Mouse (Mus musculus): ENCODE results near the gene I830077J02Rik. TPM values are rescaled to one million over a fixed set of nuclear protein-coding genes. Genes with fewer than 3 reads are reported as not detected.

I830077J02Rik gene
- total RNA-seq (2018; cell fraction: chromatin; rRNA removed), result 10 to 100 TPM in 19 of 26 experiments, 1 to 10 TPM in 7; 2.8 to 56.4 (median 19.7) TPM
- 10 to 100 TPM in 21 of 26 experiments, 1 to 10 TPM in 5; 8.0 to 36.7 (median 16.7) TPM for total RNA-seq (2018; cell fraction: cytosol; rRNA removed)
- total RNA-seq (2018; cell fraction: nucleus; rRNA removed), result 10 to 100 TPM in 23 of 26 experiments, 1 to 10 TPM in 3; 6.3 to 60.0 (median 23.8) TPM
- 5.4 to 14.3 TPM (median 11.3 TPM) in 3 replicates for polyA plus RNA-seq (2018)

DNA sequence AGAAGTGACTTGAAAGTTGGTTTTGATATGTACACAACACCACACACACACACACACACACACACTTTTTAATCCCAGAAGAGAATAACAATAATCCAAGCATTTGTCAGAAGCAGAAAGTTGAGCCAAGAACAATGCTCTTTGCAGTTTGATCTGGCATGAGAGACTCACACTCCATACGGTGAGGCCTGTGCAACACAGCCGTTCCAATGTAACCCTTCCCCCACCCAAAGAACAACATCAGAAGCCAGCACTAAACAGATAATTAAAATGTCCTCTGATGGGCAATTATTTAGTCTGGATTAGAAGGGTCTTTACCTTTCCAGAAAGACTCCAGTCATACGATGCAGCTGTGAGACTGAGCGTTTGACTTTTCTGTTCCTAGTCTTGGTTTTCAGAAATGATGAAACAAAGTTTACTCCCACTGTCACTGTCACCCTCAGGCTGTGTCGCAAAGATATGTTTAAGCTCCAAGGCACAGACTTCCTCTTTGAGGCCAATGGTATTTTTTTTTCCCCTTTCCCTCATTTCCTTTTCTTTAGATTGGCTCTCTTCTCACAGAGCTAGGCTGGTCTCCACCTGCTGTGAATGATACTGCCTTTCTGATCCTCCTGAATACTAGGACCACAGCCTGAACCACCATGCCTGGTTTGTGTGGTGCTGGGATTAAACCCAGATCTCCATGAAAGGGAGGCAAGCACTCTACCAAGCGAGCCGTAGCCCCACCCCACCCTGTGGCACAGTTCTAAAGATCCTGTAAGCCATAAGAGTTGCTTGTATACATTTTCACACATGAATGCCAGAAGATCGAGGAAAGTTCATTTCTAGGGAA lies at the start of gene I830077J02Rik:
Gene I830077J02Rik (minus strand): TSS at position 425 of the 832 bp plus-strand sequence.
- Histone ChIP-seq H3K36me3 (ENCODE audit: inconsistent target) (no peaks in the 10 kb centered on the region), H3K27ac (peak within 1 kb of the TSS; percentile 70), H3K79me2 (ENCODE audit: inconsistent target) (peaks cover 36% of the 10 kb centered on the region; the same call in 1 of the 2 replicates), H3K4me3 (ENCODE audit: inconsistent target) (peak within 1 kb of the TSS; percentile 35)
- WGBS (ENCODE audit: missing documents), result 12% methylated on average over 8 of the region's 8 CpGs

- H3K36me3 ChIP-seq (ENCODE audit: inconsistent target), result 0 out of 2 replicates have a peak, but pooled peaks cover 2% of the 10 kb centered on the region
- no peak overlapping the region for H3K27ac ChIP-seq
- H3K4me3 ChIP-seq (ENCODE audit: inconsistent target), result no peak overlapping the region
- WGBS (ENCODE audit: missing documents), result 47% methylated on average over 2 of the region's 2 CpGs
- no peaks in the 10 kb centered on the region for H3K79me2 ChIP-seq (ENCODE audit: inconsistent target)
These were observed 41.7 kb upstream of the I830077J02Rik start for GRCm38 (mm10) chr3:105974174-105974573.

DNA sequence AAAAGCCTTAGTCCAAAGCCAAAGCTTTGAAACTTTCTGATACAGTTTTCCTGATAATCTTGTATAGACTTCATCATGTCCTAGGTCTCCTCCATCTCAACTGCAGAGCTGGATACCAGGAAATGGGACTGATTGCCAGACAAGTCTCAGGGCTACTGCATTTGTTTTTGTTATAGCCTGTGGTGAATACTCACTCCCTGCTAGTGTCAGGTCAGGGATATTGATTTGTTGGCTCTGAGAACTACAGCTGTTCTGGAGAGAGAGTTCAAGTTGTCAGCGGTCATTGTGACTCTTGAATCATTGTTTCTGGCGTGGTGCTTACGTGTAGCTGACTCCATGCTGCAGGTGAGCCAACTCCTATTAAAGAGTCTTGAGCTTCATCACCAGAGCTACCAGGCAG lies 40.9 kb upstream of the I830077J02Rik start, which contains the start of gene Ovgp1:
Gene Ovgp1 (plus strand): TSS at position 301 of the 400 bp plus-strand sequence.
- Histone ChIP-seq H3K36me3 (ENCODE audit: inconsistent target) (peaks cover 9% of the 10 kb centered on the region; the same call in 1 of the 2 replicates), H3K4me3 (ENCODE audit: inconsistent target) (no peak within 1 kb of the TSS), H3K27ac (no peak within 1 kb of the TSS), H3K79me2 (ENCODE audit: inconsistent target) (no peaks in the 10 kb centered on the region)
- WGBS (ENCODE audit: missing documents), result 96% methylated on average over 3 of the region's 3 CpGs

- H3K4me3 ChIP-seq (ENCODE audit: inconsistent target), result no peak overlapping the region
- no peak overlapping the region for H3K27ac ChIP-seq
- WGBS (ENCODE audit: missing documents), result 93% methylated on average over 5 of the region's 5 CpGs
- H3K36me3 ChIP-seq (ENCODE audit: inconsistent target), result peaks cover 18% of the 10 kb centered on the region; the same call in 1 of the 2 replicates
- no peaks in the 10 kb centered on the region for H3K79me2 ChIP-seq (ENCODE audit: inconsistent target)
These were observed 39.5 kb upstream of the I830077J02Rik start for GRCm38 (mm10) chr3:105971831-105972446.

GRCm38 (mm10) chr3:105960700-105961099 lies 28.2 kb upstream of the I830077J02Rik start:
- WGBS (ENCODE audit: missing documents), result 94% methylated on average over 2 of the region's 2 CpGs
- H3K4me3 ChIP-seq (ENCODE audit: inconsistent target), result no peak overlapping the region
- peaks cover 56% of the 10 kb centered on the region for H3K79me2 ChIP-seq (ENCODE audit: inconsistent target)
- no peak overlapping the region for H3K27ac ChIP-seq
- H3K36me3 ChIP-seq (ENCODE audit: inconsistent target), result peaks cover 39% of the 10 kb centered on the region

GRCm38 (mm10) chr3:105959999-105960398 lies 27.5 kb upstream of the I830077J02Rik start, which contains the start of gene Atp5f1:
Gene Atp5f1, minus strand, starts transcription at chr3:105960099.
- H3K4me3 ChIP-seq (ENCODE audit: inconsistent target), result peak within 1 kb of the TSS; percentile 96
- H3K27ac ChIP-seq, result peak within 1 kb of the TSS; percentile 68
- H3K79me2 ChIP-seq (ENCODE audit: inconsistent target), result peaks cover 63% of the 10 kb centered on the region
- 15% methylated on average over 6 of the region's 6 CpGs for WGBS (ENCODE audit: missing documents)
- peaks cover 39% of the 10 kb centered on the region for H3K36me3 ChIP-seq (ENCODE audit: inconsistent target)

- 0% methylated on average over 25 of the region's 26 CpGs for WGBS (ENCODE audit: missing documents)
- peaks cover 67% of the 10 kb centered on the region for H3K79me2 ChIP-seq (ENCODE audit: inconsistent target)
- H3K4me3 ChIP-seq (ENCODE audit: inconsistent target), result peak overlapping the region; percentile 96
- H3K36me3 ChIP-seq (ENCODE audit: inconsistent target), result peaks cover 39% of the 10 kb centered on the region
- H3K27ac ChIP-seq, result peak overlapping the region; percentile 68
These were observed 27.1 kb upstream of the I830077J02Rik start for GRCm38 (mm10) chr3:105959585-105959984.

DNA sequence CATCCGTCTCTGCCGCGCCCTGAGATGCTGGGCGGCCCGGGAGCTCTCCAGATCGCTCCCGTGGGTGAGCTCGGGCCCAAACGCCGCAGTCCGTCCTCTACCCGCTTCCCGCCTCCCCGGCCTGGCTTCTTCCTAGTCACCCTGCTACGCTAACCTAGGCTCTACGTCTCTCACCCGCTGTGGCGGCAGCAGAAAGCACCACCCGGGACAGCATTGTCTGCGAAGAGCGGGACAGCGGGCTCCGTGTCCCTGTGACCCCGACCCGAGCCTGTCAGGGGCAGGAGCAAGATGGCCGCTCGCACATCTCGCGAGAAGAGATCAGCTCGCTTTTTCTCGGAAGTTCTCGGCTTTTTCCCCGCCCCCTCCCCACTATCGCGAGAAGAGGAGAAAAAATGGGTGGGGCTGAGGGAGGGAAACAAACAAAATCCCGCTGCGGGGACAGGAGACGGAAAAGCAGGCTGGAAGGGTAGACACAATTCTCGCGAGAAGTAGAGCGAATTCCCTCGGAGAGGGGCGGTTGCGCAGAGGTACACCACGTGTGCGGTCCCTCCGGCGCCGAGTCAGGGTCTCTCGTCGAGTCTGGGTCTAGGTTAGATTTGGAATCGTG lies 26.6 kb upstream of the I830077J02Rik start, which contains the start of gene Wdr77:
Gene Wdr77 (plus strand): TSS at position 396 of the 607 bp plus-strand sequence.
- H3K79me2 ChIP-seq (ENCODE audit: inconsistent target), result peaks cover 72% of the 10 kb centered on the region
- under 1% methylated on average over 52 of the region's 52 CpGs for WGBS (ENCODE audit: missing documents)
- peak within 1 kb of the TSS; percentile 68 for H3K27ac ChIP-seq
- peak within 1 kb of the TSS; percentile 96 for H3K4me3 ChIP-seq (ENCODE audit: inconsistent target)
- H3K36me3 ChIP-seq (ENCODE audit: inconsistent target), result peaks cover 39% of the 10 kb centered on the region

DNA sequence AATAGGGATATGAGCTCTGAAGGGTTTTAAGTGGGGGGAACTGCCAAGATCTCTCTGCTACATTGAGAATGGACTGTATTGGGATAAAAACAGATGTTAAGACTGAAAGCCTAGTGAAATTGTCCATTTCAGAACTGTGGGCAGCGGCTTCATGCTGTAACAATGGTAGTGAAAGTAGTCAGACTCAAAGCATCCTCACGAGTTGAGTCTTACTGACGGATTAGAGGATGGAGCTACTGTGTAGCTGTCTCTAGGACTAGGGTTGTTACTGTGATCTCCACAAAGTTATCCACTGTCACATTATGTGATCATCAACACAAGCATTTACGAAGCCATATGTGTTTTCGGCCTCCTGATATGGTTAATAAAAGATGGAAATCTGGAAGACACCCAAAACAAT lies 25.7 kb upstream of the I830077J02Rik start:
- Histone ChIP-seq H3K79me2 (ENCODE audit: inconsistent target) (peaks cover 73% of the 10 kb centered on the region), H3K27ac (peak overlapping the region; percentile 68), H3K4me3 (ENCODE audit: inconsistent target) (peak overlapping the region; percentile 96), H3K36me3 (ENCODE audit: inconsistent target) (peaks cover 40% of the 10 kb centered on the region)
- WGBS (ENCODE audit: missing documents), result 48% methylated on average over 5 of the region's 5 CpGs

- 100% methylated on average over 1 of the region's 1 CpGs for WGBS (ENCODE audit: missing documents)
- H3K4me3 ChIP-seq (ENCODE audit: inconsistent target), result no peak overlapping the region
- no peak overlapping the region for H3K27ac ChIP-seq
- H3K79me2 ChIP-seq (ENCODE audit: inconsistent target), result peaks cover 73% of the 10 kb centered on the region
- H3K36me3 ChIP-seq (ENCODE audit: inconsistent target), result peaks cover 37% of the 10 kb centered on the region
These were observed 24.8 kb upstream of the I830077J02Rik start for GRCm38 (mm10) chr3:105957235-105957634.

- Histone ChIP-seq H3K79me2 (ENCODE audit: inconsistent target) (peaks cover 56% of the 10 kb centered on the region), H3K27ac (no peak overlapping the region), H3K36me3 (ENCODE audit: inconsistent target) (peaks cover 73% of the 10 kb centered on the region), H3K4me3 (ENCODE audit: inconsistent target) (no peak overlapping the region)
- WGBS (ENCODE audit: missing documents), result 89% methylated on average over 7 of the region's 7 CpGs
These were observed 18.9 kb upstream of the I830077J02Rik start for GRCm38 (mm10) chr3:105951348-105951747.

- Histone ChIP-seq H3K27ac (no peak overlapping the region), H3K79me2 (ENCODE audit: inconsistent target) (peaks cover 10% of the 10 kb centered on the region; the same call in 1 of the 2 replicates), H3K4me3 (ENCODE audit: inconsistent target) (no peak overlapping the region), H3K36me3 (ENCODE audit: inconsistent target) (peaks cover 8% of the 10 kb centered on the region; the same call in 1 of the 2 replicates)
- 77% methylated on average over 4 of the region's 4 CpGs for WGBS (ENCODE audit: missing documents)
These were observed 3.6 kb upstream of the I830077J02Rik start for GRCm38 (mm10) chr3:105936111-105936510.

DNA sequence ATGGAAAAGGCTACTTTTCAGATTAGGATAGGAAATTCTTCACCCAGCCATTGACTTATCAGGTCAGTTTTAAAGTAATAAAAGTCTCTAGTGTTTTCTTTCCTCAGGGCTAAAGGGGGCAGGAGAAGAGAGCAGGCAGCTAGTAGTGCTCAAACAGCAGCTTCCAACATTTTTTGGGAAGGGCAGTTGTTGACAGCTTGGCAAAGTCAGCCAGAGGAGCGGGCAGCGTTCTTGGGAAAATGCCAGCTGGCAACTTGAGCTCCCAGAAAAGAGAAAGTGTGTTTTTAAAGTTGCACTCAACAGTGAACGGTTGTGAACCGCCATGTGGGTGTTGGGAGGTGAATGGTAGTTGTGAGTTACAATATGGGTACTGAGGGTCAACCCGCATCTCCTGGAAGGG lies 2.6 kb upstream of the I830077J02Rik start:
- H3K27ac ChIP-seq, result no peak overlapping the region
- no peak overlapping the region for H3K4me3 ChIP-seq (ENCODE audit: inconsistent target)
- H3K79me2 ChIP-seq (ENCODE audit: inconsistent target), result peaks cover 19% of the 10 kb centered on the region; the same call in 1 of the 2 replicates
- 96% methylated on average over 4 of the region's 5 CpGs for WGBS (ENCODE audit: missing documents)
- no peaks in the 10 kb centered on the region for H3K36me3 ChIP-seq (ENCODE audit: inconsistent target)

DNA sequence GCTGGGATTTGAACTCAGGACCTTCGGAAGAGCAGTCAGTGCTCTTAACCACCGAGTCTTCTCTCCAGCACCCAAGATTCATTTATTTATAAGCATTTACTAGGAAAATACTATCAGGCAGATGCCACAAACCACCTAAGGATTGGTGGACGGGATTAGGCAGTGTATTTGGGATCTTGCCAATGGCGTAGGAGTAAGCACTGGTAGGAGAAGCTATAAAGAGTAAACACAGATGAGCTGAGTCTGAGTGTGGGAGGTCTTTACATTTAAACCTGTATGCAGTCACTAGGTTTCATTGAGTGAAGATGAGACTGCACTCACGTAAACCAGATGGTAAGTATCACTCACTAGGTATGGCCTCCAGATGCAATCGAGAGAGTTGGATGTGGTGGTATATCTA lies 1.5 kb upstream of the I830077J02Rik start:
- Histone ChIP-seq H3K79me2 (ENCODE audit: inconsistent target) (peaks cover 30% of the 10 kb centered on the region; the same call in 1 of the 2 replicates), H3K4me3 (ENCODE audit: inconsistent target) (no peak overlapping the region), H3K36me3 (ENCODE audit: inconsistent target) (no peaks in the 10 kb centered on the region), H3K27ac (no peak overlapping the region)
- WGBS (ENCODE audit: missing documents), result 92% methylated on average over 6 of the region's 6 CpGs

Measured in macrophage (primary cell).